Mouse (Mus musculus): ENCODE results near the gene Glrx2. TPM values are rescaled to one million over a fixed set of nuclear protein-coding genes. Genes with fewer than 3 reads are reported as not detected.
A peak's percentile ranks its signal among the peaks of the same experiment; 100 is the strongest.

Gene Glrx2
- polyA plus RNA-seq, 1 experiment from 2014 or later, result 144 TPM

DNA sequence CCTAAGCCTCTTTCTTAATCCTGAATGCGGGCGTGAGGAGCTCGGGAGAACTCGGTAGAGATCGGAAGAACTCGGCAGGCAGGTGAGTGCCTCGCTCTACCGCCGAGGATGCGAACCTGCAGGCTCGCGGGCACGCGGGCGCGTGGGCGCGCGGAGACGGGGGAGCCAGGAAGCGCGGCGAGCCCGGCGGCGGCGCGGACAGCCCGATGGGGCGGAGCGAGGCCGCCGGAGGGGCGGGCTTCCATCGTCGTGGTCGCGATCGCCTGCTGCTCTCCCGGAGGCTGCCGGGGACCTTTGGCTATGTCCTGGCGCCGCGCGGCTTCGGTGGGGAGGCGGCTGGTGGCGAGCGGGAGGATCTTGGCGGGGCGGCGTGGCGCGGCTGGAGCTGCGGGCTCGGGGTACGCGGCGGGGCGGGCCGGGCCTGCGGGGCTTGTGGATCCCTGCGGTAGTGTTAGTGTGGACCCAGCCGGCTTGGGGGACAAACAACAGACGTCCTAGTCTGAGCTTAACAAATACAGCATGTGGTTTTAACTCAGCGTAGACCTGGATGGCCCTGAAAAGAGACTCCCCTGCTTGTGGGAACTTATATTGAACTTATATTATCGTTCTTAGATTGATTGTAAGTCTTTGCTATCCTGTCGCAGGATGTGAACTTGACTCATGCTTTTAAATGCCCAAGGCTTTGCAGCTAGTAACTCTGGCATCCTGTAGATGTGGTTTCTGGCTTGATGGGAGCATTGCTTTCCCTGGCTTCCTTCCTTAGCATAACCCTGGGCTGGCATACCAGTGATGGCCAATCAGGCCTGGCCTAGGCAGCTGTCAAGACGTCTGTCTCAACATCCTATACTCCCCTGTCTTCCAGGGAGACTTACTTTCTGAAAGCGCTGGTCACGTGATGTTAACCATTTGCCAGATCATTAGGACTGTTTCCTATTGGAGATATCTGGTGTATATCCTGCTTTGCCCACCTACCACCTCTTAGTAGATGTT lies 23.5 kb downstream of the Glrx2 start:
- Histone ChIP-seq H3K27ac (ENCODE audit: low read length) (peak overlapping the region; percentile 93), H3K9me3 (ENCODE audit: control insufficient read depth, low read length) (no peaks in the 10 kb centered on the region), H3K36me3 (ENCODE audit: control insufficient read depth, insufficient read depth) (peaks cover 5% of the 10 kb centered on the region; the same call in 1 of the 2 replicates), H3K4me3 (replicated peaks; ENCODE audit: low read length) (peak overlapping the region; percentile 78), H3K27me3 (replicated peaks; ENCODE audit: control insufficient read depth, insufficient read depth, low read length) (no peaks in the 10 kb centered on the region), H3K9ac (replicated peaks; ENCODE audit: low read depth, low read length) (peak overlapping the region; percentile 89), H3K4me2 (ENCODE audit: low read length) (peak overlapping the region; percentile 71), H3K4me1 (replicated peaks; ENCODE audit: control insufficient read depth, insufficient read depth, low read length) (peaks cover 22% of the 10 kb centered on the region)
- WGBS, result under 1% methylated on average over 58 of the region's 71 CpGs
- ATAC-seq, result peak; percentile 92

GRCm38 (mm10) chr1:143740581-143740980 lies 24.4 kb downstream of the Glrx2 start:
- H3K27ac ChIP-seq (ENCODE audit: low read length), result no peak overlapping the region
- H3K4me2 ChIP-seq (ENCODE audit: low read length), result peak overlapping the region; percentile 71; the same call in 1 of the 2 replicates
- no peaks in the 10 kb centered on the region for H3K9me3 ChIP-seq (ENCODE audit: control insufficient read depth, low read length)
- H3K36me3 ChIP-seq (ENCODE audit: control insufficient read depth, insufficient read depth), result peaks cover 12% of the 10 kb centered on the region
- H3K4me1 ChIP-seq (replicated peaks; ENCODE audit: control insufficient read depth, insufficient read depth, low read length), result peaks cover 22% of the 10 kb centered on the region
- no peak overlapping the region for H3K4me3 ChIP-seq (replicated peaks; ENCODE audit: low read length)
- no peak overlapping the region for H3K9ac ChIP-seq (replicated peaks; ENCODE audit: low read depth, low read length)
- no peak for ATAC-seq
- no peaks in the 10 kb centered on the region for H3K27me3 ChIP-seq (replicated peaks; ENCODE audit: control insufficient read depth, insufficient read depth, low read length)
- WGBS, result 61% methylated on average over 9 of the region's 10 CpGs

DNA sequence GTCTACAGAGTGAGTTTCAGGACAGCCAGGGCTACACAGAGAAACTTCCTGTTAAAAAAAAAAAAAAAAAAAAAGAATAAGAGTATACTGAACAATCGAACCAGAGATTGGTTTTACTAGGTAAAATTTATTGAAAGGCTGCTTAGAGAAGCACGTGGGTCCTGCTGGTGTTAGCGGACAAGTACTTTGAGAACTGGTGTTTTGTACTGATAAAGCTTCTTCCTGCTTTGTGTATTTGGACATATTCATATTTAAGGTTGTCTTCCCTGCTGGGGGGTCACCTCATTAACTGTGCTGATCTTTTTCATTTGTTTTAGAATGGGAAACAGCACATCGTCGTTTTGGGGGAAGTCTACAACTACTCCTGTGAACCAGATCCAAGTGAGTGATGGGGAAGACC lies 25.2 kb downstream of the Glrx2 start:
- Histone ChIP-seq H3K9me3 (ENCODE audit: control insufficient read depth, low read length) (no peaks in the 10 kb centered on the region), H3K4me3 (replicated peaks; ENCODE audit: low read length) (no peak overlapping the region), H3K9ac (replicated peaks; ENCODE audit: low read depth, low read length) (no peak overlapping the region), H3K4me1 (replicated peaks; ENCODE audit: control insufficient read depth, insufficient read depth, low read length) (peaks cover 22% of the 10 kb centered on the region), H3K36me3 (ENCODE audit: control insufficient read depth, insufficient read depth) (peaks cover 13% of the 10 kb centered on the region), H3K27ac (ENCODE audit: low read length) (no peak overlapping the region), H3K4me2 (ENCODE audit: low read length) (no peak overlapping the region), H3K27me3 (replicated peaks; ENCODE audit: control insufficient read depth, insufficient read depth, low read length) (no peaks in the 10 kb centered on the region)
- ATAC-seq, result no peak
- WGBS, result 63% methylated on average over 5 of the region's 5 CpGs

DNA sequence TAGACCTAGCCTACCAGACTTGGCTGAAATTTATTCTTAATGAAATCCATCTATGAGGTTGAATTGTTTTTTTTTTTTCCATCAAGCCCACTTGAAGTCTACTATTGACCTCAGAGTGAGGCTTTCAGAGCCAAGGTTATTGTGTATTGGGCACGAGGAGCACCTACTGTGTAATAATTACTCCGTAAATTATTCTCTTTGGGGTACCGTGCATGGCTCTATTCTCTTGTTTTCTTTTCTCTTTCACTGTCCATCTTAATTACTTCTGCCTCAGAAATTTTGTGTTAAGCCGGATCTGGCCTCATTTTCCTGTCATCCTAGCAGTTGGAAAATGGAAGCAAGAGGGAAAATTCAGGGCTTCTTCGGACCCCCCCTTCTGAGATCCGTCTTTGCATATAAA lies 26.0 kb downstream of the Glrx2 start:
- H3K4me3 ChIP-seq (replicated peaks; ENCODE audit: low read length), result no peak overlapping the region
- H3K27ac ChIP-seq (ENCODE audit: low read length), result peak overlapping the region; percentile 56; the same call in 1 of the 2 replicates
- no peaks in the 10 kb centered on the region for H3K9me3 ChIP-seq (ENCODE audit: control insufficient read depth, low read length)
- H3K36me3 ChIP-seq (ENCODE audit: control insufficient read depth, insufficient read depth), result peaks cover 18% of the 10 kb centered on the region
- H3K9ac ChIP-seq (replicated peaks; ENCODE audit: low read depth, low read length), result no peak overlapping the region
- ATAC-seq, result no peak; the same call in 1 of the 2 replicates
- H3K4me1 ChIP-seq (replicated peaks; ENCODE audit: control insufficient read depth, insufficient read depth, low read length), result peaks cover 22% of the 10 kb centered on the region
- H3K27me3 ChIP-seq (replicated peaks; ENCODE audit: control insufficient read depth, insufficient read depth, low read length), result no peaks in the 10 kb centered on the region
- no peak overlapping the region for H3K4me2 ChIP-seq (ENCODE audit: low read length)
- WGBS, result 5% methylated on average over 6 of the region's 6 CpGs

DNA sequence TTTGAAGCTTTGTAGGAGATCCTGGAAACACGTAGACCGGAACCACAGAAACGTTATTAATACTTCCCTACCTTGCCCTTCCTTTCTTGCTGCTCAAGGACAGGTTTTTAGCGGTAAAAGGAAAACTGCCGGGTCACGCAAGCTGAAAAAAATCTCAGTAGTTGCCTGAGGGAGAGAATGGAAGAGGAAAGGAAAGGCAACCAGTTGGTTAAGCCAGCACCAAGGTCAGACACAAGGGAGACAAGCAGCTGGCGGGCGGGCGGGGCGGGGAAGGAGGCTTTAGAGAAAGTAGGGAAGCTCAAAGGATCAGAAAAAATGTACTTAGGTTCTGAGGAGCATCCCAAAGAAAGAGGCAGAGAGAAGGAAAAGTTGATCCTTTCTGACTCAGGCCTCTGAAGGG lies 29.7 kb downstream of the Glrx2 start:
- 89% methylated on average over 10 of the region's 10 CpGs for WGBS
- Histone ChIP-seq H3K4me2 (ENCODE audit: low read length) (no peak overlapping the region), H3K4me1 (replicated peaks; ENCODE audit: control insufficient read depth, insufficient read depth, low read length) (peaks cover 13% of the 10 kb centered on the region), H3K9ac (replicated peaks; ENCODE audit: low read depth, low read length) (no peak overlapping the region), H3K4me3 (replicated peaks; ENCODE audit: low read length) (no peak overlapping the region), H3K9me3 (ENCODE audit: control insufficient read depth, low read length) (no peaks in the 10 kb centered on the region), H3K36me3 (ENCODE audit: control insufficient read depth, insufficient read depth) (peaks cover 31% of the 10 kb centered on the region), H3K27me3 (replicated peaks; ENCODE audit: control insufficient read depth, insufficient read depth, low read length) (no peaks in the 10 kb centered on the region), H3K27ac (ENCODE audit: low read length) (no peak overlapping the region)
- ATAC-seq, result no peak

GRCm38 (mm10) chr1:143762159-143762558 lies 46.0 kb downstream of the Glrx2 start:
- no peak for ATAC-seq
- H3K36me3 ChIP-seq (ENCODE audit: control insufficient read depth, insufficient read depth), result peaks cover 34% of the 10 kb centered on the region
- H3K4me1 ChIP-seq (replicated peaks; ENCODE audit: control insufficient read depth, insufficient read depth, low read length), result no peaks in the 10 kb centered on the region
- WGBS, result 94% methylated on average over 8 of the region's 8 CpGs
- H3K9me3 ChIP-seq (ENCODE audit: control insufficient read depth, low read length), result no peaks in the 10 kb centered on the region
- no peak overlapping the region for H3K27ac ChIP-seq (ENCODE audit: low read length)
- no peak overlapping the region for H3K4me3 ChIP-seq (replicated peaks; ENCODE audit: low read length)
- no peaks in the 10 kb centered on the region for H3K27me3 ChIP-seq (replicated peaks; ENCODE audit: control insufficient read depth, insufficient read depth, low read length)
- H3K9ac ChIP-seq (replicated peaks; ENCODE audit: low read depth, low read length), result no peak overlapping the region
- H3K4me2 ChIP-seq (ENCODE audit: low read length), result no peak overlapping the region

DNA sequence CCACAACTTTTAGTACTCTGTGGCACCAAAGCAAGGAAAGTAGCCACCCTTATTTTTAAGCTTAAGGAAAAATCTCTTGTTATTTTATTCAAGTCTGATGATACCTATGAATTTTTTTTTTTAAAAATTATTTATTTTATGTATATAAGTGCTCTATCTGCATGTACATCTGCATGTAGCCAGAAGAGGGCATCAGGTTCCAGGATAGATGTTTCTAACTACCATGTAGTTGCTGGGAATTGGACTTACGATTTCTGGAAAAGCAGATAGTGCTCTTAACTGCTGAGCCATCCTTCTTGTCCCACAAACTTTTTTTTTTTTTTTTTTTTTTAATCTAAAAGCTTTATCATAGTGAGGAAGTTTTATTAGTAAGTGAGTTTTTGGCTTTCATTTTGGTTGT lies 48.3 kb downstream of the Glrx2 start:
- H3K4me3 ChIP-seq (replicated peaks; ENCODE audit: low read length), result no peak overlapping the region
- H3K4me1 ChIP-seq (replicated peaks; ENCODE audit: control insufficient read depth, insufficient read depth, low read length), result no peaks in the 10 kb centered on the region
- WGBS, result 63% methylated on average over 1 of the region's 1 CpGs
- no peaks in the 10 kb centered on the region for H3K9me3 ChIP-seq (ENCODE audit: control insufficient read depth, low read length)
- H3K9ac ChIP-seq (replicated peaks; ENCODE audit: low read depth, low read length), result no peak overlapping the region
- peaks cover 34% of the 10 kb centered on the region for H3K36me3 ChIP-seq (ENCODE audit: control insufficient read depth, insufficient read depth)
- H3K27ac ChIP-seq (ENCODE audit: low read length), result no peak overlapping the region
- H3K27me3 ChIP-seq (replicated peaks; ENCODE audit: control insufficient read depth, insufficient read depth, low read length), result no peaks in the 10 kb centered on the region
- no peak for ATAC-seq
- no peak overlapping the region for H3K4me2 ChIP-seq (ENCODE audit: low read length)

DNA sequence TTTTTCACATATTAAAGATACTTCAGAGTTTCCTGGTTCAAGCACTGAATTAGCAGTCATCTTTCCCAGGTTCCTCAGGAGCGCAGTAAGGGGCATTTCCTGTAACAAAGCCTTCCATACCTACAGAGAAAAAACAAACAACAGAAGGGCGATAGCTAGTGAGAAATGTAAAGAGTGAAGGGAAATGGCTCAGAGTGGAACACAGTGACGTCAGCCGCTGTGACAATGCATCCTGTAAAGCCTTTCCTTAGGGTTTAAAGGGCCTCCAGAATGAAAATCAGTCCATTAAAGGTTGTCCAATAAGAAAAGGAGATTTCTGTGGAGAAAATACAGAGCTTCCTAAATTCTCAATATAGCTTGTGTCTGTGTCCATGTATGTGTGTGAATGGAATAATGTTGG lies 49.7 kb downstream of the Glrx2 start:
- no peak overlapping the region for H3K4me3 ChIP-seq (replicated peaks; ENCODE audit: low read length)
- WGBS, result 91% methylated on average over 4 of the region's 4 CpGs
- no peaks in the 10 kb centered on the region for H3K4me1 ChIP-seq (replicated peaks; ENCODE audit: control insufficient read depth, insufficient read depth, low read length)
- H3K27ac ChIP-seq (ENCODE audit: low read length), result no peak overlapping the region
- H3K36me3 ChIP-seq (ENCODE audit: control insufficient read depth, insufficient read depth), result peaks cover 24% of the 10 kb centered on the region
- no peak overlapping the region for H3K9ac ChIP-seq (replicated peaks; ENCODE audit: low read depth, low read length)
- no peak for ATAC-seq
- no peaks in the 10 kb centered on the region for H3K9me3 ChIP-seq (ENCODE audit: control insufficient read depth, low read length)
- no peaks in the 10 kb centered on the region for H3K27me3 ChIP-seq (replicated peaks; ENCODE audit: control insufficient read depth, insufficient read depth, low read length)
- H3K4me2 ChIP-seq (ENCODE audit: low read length), result no peak overlapping the region

DNA sequence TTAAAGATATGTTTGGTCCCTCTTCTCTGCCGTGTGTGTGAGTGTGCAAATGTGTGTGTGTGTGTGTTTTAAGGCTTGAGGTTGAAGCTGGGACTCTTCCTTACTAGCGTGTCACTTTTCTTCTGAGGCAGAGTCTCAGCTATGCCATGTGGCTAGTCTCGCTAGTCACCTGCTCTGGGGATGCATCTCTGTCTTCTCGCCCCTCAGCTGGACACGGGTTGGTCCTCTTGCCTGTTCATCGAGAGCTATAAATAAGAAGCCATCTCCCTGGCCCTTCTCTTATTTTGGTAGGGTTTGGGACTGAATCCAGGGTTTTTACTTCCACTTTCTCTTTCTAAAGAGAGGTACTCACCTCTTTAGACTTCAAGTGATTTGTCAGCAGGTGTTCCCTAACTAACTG lies 50.1 kb downstream of the Glrx2 start:
- Histone ChIP-seq H3K9ac (replicated peaks; ENCODE audit: low read depth, low read length) (no peak overlapping the region), H3K4me1 (replicated peaks; ENCODE audit: control insufficient read depth, insufficient read depth, low read length) (no peaks in the 10 kb centered on the region), H3K27ac (ENCODE audit: low read length) (no peak overlapping the region), H3K4me2 (ENCODE audit: low read length) (no peak overlapping the region), H3K36me3 (ENCODE audit: control insufficient read depth, insufficient read depth) (peaks cover 21% of the 10 kb centered on the region), H3K9me3 (ENCODE audit: control insufficient read depth, low read length) (no peaks in the 10 kb centered on the region), H3K4me3 (replicated peaks; ENCODE audit: low read length) (no peak overlapping the region), H3K27me3 (replicated peaks; ENCODE audit: control insufficient read depth, insufficient read depth, low read length) (no peaks in the 10 kb centered on the region)
- WGBS, result 94% methylated on average over 6 of the region's 6 CpGs
- ATAC-seq, result no peak
